Mouse (Mus musculus): ENCODE results near the gene Aipl1.

DNA sequence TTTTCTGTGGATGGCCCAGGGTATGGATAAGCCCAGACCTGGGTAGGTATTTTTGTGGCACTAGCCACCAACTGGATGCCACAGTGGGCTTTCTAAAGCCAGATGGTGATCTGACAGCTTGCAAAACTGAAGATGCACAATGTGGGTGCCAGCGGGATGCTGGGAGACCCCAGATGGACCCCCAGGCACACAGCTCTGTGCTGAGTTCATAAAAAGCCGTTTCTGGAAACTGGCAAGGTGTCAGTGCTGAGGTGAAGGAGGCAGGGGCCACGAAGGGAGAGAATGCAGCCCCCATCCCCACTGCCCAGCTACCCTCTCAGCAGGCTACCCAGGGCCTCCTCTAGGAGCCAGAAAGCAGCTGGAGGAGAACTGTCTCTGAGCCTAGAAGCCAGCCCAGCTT lies 19.9 kb upstream of the Aipl1 start:
- TF ChIP-seq CTCF (IDR thresholded peaks at IDR 0.05; ENCODE audit: extremely low read depth, insufficient read depth, low read length), result no peak
- no peak for TF ChIP-seq POLR2A (IDR thresholded peaks at IDR 0.05; ENCODE audit: extremely low read depth, insufficient read depth, low read length)
